Mouse (Mus musculus): Measurements from ENCODE around the gene Slc44a1.

The Slc44a1 gene

DNA sequence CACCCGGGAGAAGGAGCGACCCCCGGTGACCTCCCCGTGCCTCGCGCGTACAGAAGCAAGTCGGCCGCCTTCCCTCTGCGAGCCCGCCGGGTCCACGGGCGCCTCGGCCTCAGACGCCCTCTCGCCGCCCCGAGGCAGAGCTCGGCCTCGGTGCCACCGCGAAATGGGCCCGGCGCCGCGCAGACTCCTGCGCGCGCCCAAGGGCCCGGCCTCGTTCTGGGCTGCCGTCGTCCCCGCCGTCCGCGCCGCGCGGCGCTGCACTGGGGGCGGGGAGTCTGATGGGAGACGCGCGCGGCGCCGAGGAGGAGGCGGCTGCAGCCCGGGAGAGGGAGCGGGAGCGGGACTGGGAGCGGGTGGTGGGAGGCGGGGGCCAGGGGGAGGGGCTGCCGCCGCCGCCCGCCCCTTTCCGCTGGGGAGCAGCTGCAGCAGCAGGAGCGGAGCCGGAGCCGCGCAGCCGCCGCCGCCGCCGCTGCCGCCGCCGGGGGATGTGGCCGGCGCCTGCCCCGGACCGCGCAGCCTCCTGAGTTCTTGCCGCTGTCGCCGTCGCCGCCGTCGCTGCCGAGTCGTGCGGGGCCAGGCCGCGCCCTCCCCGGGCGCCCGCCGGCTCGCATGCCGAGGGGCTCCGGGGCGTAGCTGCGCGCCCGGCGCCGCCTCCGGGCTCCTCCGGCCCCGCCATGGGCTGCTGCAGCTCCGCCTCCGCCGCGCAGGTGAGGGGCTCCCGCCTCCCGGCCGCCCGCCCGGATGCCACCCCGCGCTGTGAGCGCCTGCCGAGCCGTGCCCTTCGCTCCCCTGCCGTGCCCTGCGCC is at the start of gene Slc44a1:
TSS of gene Slc44a1 (plus strand) at position 404 of the 806 bp plus-strand sequence.
- peak; percentile 93 for DNase-seq (ENCODE audit: low read depth, low spot score)

- DNase-seq (ENCODE audit: low read depth, low spot score): no peak
Observed at GRCm38 (mm10) chr4:53395002-53395401, 45.2 kb upstream of the Slc44a1 start.

DNA sequence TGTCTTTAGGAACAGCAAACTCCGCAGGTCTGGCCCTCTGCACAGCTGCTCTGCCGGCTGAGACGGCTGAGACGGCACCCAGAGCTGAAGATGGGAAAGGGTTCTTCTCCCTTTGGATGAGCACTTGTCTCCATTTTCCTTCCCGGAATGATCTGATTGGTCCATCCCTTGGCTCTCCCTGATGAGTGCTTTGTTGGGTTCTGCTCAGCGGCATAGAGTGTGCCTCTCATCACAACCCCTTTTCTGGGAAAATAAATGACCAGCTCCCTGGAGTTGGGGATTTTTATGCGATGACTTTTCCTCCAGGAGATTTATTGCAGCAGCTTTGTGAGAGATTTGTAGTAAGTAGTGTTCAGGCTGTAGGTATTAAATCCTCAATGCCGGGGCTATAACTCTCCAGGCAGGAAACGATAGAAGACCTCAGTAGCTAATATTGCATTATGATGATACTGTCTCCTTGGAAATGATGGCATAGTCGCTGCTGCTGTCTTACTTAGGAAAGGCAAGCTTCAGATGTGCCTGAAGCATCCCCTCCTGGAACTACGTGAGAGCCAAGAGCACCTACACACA is 43.5 kb upstream of the Slc44a1 start:
- no peak for DNase-seq (ENCODE audit: low read depth, low spot score)

DNA sequence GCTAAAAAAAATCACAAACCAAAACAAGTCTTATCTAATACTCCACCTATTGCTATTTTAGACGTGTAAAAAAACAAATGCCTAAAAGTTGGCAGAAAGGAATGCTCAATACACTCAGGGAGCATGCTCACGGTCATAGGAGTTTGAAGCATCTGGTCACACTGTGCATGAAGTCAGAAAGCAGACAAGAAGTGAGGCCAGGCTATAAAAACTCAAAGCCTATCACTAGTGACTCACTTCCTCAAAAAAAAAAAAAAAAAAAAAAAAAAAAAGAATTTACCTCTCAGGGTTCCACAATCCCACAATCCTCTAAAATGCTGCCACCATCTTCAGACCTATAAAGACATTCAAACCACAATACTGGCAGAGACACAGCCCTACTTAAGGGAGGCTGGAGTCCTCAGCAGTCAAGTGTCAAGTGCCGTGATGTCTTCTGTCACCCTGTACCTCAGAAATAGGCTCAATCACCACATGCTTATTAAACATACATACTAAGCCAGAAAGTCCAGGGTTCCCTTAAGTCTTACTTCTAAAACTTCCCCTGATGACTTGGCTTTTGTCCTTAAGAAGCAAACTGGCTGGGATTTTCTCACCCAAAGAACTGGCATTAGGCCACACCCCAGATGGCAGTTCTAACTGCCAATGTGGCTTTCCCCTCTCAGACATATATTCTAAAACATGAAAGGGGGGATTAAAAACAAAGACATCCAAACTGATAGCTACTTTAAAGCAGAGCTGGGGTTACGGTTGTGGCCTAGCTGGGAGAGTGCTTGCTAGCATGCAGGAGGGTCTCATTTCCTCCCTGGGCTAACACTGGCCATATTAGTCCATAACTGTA is 42.7 kb upstream of the Slc44a1 start:
- DNase-seq (ENCODE audit: low read depth, low spot score): peak; percentile 43

DNA sequence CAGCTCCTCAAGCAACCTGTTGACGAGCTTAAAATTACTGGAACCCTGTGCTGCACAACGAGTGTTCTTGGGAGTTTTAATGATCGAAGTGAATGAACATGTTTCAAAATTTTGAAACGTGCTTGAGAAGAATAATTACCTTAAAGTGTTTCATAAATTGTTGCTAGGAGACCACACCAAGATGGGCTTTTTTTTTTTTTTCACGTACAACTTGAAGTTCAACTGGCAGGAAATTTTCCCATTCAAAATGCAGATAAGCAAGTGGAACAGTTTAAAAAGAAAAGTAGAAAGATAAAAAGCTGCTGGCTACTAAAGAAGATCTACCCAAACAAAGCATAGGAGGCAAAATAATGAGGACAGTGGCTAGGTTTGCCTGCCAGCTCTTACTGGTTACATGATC is 41.7 kb upstream of the Slc44a1 start:
- DNase-seq (ENCODE audit: low read depth, low spot score): no peak

- no peak for DNase-seq (ENCODE audit: low read depth, low spot score)
Observed at GRCm38 (mm10) chr4:53399428-53399827, 40.8 kb upstream of the Slc44a1 start.

DNA sequence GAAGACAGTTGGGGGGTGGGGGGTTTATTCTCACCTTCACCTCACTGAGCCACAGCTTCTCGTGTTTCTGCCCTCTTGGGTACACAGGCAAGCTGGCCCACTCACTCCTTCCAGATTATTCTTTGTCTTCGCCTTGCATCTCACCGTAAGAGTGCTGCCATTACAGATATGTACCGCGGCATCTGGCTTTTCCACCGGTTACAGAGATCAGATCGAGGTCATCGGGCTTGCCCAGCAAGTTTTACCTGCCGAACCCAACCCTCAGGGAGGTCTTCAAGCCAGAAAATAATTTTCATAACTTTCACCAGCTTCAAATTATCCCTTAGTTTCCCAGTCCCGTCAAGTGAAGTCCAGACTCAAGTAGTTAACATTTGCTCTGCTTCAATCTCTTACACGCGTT is 36.8 kb upstream of the Slc44a1 start:
- no peak for DNase-seq (ENCODE audit: low read depth, low spot score)

- no peak for DNase-seq (ENCODE audit: low read depth, low spot score)
Observed at GRCm38 (mm10) chr4:53404431-53404925, 35.7 kb upstream of the Slc44a1 start.

DNA sequence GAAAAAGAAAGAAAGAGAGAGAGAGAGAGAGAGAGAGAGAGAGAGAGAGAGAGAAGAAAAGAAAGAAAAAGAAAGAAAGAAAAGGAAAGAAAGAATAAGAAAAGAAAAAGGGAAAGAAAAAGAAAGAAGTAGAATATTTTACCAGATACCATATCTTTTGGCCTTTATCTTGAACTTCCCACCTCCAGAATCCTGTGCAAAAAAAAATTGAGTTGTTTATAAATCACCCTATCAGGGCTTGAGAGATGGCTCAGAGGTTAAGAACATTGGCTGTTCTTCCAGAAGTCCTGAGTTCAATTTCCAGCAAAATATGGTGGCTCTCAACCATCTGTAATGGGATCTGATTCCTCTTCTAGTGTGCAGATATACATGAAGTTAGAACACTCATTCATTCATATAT is 33.3 kb upstream of the Slc44a1 start:
- no peak for DNase-seq (ENCODE audit: low read depth, low spot score)

- no peak for DNase-seq (ENCODE audit: low read depth, low spot score)
Observed at GRCm38 (mm10) chr4:53408821-53409220, 31.4 kb upstream of the Slc44a1 start.

DNA sequence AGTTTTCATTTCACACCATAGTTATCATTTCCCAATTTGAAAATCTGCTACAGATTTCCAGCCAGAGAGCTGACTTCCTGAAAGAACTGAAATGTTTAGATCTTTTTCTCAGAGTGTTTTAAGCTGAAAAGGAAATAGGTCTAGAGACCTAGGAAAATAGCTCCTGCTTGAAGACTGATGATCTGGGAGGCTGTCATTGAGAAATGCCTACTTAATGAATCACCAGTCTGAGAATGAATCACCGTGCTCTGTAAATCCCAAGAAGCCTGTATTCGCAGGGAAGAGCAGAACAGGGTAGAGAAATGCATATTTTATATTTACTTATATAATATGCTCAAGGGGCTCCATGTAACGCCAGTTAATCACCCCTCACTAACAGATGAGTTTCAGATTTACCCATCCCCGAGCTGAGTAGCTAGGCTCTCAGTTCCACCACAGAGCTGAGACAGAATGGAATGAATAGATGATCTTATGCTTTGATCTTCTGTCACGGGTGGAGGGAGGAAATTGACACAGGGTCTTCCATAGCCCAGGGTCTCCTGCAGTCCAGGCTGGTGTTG is 30.6 kb upstream of the Slc44a1 start:
- DNase-seq (ENCODE audit: low read depth, low spot score): no peak

DNA sequence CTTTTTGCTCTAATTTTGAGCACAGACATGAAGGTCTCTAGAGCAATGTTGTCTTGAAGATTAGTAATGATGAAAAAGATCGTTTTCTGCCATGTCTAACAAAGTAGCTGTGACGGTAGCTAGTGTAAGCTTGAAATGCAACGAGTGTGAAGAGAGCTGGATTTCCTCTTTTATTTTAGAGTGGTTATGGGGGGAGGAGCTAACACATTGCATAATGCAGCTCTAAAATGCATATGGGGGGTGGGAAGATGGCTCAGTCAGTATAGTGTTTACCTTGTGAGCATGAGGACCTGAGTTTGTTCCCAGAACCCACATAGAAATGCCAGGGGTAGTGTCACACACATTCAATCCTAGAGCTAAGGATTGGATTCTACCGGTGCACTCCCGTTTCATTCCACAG is 29.5 kb upstream of the Slc44a1 start:
- no peak for DNase-seq (ENCODE audit: low read depth, low spot score)

DNA sequence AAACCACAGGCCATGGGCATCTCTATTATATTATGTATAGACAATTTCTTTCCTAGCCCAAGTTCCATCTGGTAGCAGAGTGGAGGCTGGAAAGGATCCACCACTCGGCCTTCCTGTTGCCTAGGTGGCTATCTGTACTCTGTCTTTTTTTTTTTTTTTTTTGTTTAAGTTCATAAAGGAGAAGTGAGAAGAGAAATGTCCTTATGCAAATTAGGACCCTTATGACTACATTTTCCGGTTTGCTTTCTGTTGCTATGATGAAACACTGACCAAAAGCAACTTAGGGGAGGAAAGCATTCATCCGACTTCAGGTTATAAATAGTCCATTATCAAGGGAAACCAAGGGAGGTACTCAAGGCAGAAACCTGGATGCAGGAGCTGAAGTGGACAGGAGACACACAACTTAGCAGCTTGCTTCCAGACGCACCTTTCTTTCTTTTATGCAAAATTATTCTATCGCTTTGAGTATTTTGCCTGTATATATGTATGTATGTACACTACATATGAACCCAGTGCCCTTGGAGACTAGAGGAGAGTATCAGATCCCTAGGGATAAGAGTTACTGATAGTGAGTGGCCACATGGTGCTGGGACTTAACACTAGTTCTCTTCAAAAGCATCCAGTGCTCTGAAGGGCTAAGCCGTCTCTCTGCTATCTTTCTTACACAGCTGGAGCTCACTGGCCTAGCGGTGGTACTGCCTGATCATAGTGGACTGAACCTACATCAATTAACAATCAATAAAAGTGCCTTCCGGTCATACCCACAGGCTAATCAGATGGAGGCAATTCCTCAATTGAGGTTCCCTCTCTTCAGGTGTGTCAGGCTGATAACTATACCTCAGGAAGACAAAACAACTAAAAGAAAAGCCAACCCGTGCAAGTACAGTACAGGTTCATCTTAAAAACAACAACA is 28.0 kb upstream of the Slc44a1 start:
- no peak for DNase-seq (ENCODE audit: low read depth, low spot score)

DNA sequence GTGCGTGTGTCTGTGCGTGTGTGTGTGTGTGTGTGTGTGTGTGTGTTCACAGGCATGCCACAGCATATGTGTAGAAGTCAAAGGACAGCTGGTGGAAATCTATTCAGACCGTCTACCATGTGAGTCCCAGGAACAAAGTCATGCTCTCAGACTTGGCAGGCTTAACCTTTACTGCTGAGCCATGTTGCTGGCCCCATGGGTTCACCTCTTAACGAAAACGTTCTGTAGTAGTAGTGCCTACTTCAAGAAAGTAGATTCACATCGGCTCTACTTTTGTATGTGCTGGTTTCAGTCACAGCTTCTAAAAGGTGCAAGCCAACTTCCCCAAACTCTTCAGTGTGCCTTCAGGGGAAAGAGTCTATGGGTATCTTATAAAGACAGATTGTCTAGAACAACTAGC is 27.2 kb upstream of the Slc44a1 start:
- DNase-seq (ENCODE audit: low read depth, low spot score): no peak

DNA sequence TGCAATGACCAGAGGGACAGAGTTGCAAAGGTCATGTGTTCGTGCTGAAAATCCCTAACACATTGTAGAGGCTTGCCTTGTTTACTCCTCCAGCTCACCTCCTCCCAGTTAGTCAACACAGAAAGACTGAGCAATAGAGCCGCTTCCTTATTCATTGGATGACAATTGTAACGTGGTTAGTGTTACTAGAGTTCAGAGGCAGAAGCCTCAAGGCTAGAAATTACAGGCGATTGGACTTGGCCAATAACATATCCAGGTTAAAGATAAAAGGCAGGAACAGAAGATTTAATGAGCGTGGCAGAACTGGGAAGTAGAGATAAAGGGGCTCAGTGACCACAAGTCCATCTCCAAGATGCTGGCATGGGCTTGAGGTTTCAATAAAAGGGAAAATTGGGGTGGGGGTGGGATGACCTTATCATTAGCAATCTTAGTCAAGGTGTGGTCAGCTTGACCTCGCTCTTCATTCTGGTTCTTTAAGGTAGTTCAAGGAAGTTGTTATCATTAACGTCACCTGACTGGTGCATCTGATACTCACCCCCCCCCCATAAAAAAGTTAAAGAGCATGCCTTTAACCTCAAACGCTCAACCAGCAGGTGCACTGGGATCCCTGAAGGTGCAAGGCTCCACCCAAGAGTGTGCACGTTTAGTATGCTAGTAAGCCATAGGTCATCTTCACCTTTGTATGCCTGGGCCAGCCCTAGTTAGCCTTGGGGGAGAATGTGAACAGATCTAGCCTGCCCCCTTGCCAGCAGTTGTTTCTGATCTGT is 26.0 kb upstream of the Slc44a1 start:
- no peak for DNase-seq (ENCODE audit: low read depth, low spot score)

- DNase-seq (ENCODE audit: low read depth, low spot score): peak; percentile 81
Observed at GRCm38 (mm10) chr4:53415873-53416637, 24.2 kb upstream of the Slc44a1 start.

- peak; percentile 66 for DNase-seq (ENCODE audit: low read depth, low spot score)
Observed at GRCm38 (mm10) chr4:53416928-53417327, 23.3 kb upstream of the Slc44a1 start.

DNA sequence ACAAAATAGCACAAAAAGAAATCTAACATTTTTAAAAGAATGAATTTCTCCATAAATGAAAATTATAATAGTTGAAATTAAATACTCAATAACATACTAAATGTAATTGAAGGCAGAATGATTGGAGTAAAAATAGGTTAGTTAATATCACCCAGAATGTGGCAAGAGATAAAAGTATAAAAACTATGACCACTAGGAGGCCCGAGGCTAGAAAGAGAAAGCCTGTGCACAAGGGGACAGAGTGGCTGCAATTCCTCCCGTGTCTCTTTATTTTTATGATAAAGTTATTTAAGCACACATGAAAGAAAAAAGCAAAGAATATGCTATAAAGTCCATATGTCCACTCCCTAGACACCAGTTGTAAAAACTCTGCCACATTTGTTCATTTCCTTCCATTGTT is 17.4 kb upstream of the Slc44a1 start:
- no peak for DNase-seq (ENCODE audit: low read depth, low spot score)

DNA sequence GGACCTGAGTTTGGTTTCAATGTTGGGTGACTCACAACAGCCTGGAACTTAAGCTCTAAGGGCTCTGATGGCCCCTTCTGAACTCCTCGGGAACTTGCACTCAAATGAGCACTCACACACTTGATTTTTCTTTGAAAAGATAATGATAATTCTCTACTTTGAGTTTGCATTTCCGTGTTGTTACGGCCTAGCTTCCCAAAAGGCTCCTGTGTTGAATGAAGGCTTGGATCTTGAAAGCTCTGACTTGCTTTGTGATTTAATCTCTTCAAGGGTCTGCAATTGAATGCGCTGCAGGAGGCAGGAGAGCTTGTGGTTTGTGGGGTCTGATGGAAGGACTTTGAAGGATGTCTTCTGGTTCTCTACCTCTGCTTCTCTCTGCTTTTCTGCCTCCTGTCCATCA is 13.1 kb upstream of the Slc44a1 start:
- DNase-seq (ENCODE audit: low read depth, low spot score): no peak

Measured in skeletal muscle tissue, adult 2 months (tissue).